In the genomic region with DNA sequence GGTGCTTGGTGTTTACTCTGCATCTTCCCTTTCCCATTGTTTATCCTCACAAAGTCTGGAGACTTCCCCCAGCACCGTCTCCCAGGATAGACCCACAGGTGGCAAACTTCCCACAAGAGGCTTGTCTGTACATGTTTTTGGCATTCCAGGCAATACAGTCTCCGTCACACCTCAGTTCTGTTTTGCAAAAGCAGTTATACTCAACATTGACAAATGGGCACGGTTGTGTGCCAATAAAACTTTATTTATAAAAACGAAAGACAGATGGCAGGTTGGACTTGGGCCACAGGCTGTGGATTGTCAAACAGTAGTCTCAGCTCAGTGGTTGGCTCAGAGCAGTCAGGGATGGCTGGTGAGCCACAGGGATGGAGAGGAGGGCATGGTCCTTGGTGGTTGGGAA, we compare ENCODE assay signal across 21 mouse cellular contexts.
DNase-seq lines count a peak whose midpoint lies in the region; ATAC-seq and TF ChIP-seq lines count a peak whose summit lies in the region.
"Had no signal": no experiment of that assay in that cellular context is flagged by ENCODE, and none has a peak within 500 bp of the region (broad histone marks: within the 10 kb centered on the region; RNA-seq: fewer than 3 reads in every experiment).

No protein-coding gene starts in this region.

- ATAC-seq in embryonic facial prominence, embryonic 14.5 days (ENCODE audit: low read depth), result peak; percentile 15; the same call in 1 of the 2 replicates
- no peak for ATAC-seq in lung, embryonic 14.5 days (ENCODE audit: insufficient read depth)
- ATAC-seq: liver, postnatal 0 days had no signal

- no peak for TF ChIP-seq CTCF in lung, embryonic 14.5 days (IDR thresholded peaks at IDR 0.05; ENCODE audit: low read depth)
- TF ChIP-seq CTCF in kidney, adult 2 months (conservative IDR thresholded peaks at IDR 0.05; ENCODE audit: insufficient read depth, insufficient read length, low read depth, low read length), result no peak

- WGBS in embryonic facial prominence, embryonic 14.5 days, result 65% methylated on average over 4 of the region's 4 CpGs
- WGBS in embryonic facial prominence, embryonic 10.5 days, result 83% methylated on average over 4 of the region's 4 CpGs
- 47% methylated on average over 4 of the region's 4 CpGs for WGBS in lung, embryonic 14.5 days
- WGBS in kidney, adult 2 months, result 69% methylated on average over 4 of the region's 4 CpGs

- no peak for TF ChIP-seq POLR2A in kidney, adult 2 months (IDR thresholded peaks at IDR 0.05; ENCODE audit: low read depth, low read length)

- peaks cover 3% of the 10 kb centered on the region; the same call in 1 of the 2 replicates for H3K4me1 ChIP-seq in embryonic facial prominence, embryonic 14.5 days (ENCODE audit: control insufficient read depth, insufficient read depth, low read length)
- H3K4me1 ChIP-seq in embryonic facial prominence, embryonic 10.5 days, result peaks cover 21% of the 10 kb centered on the region
- H3K4me1 ChIP-seq in lung, embryonic 14.5 days (ENCODE audit: insufficient read depth), result peaks cover 5% of the 10 kb centered on the region; the same call in 1 of the 2 replicates
- H3K4me1 ChIP-seq in kidney, adult 2 months (ENCODE audit: control insufficient read depth, insufficient read depth, low read length), result no peaks in the 10 kb centered on the region
- H3K4me1 ChIP-seq: embryonic facial prominence, embryonic 15.5 days had no signal

- H3K27me3 ChIP-seq in embryonic facial prominence, embryonic 14.5 days (replicated peaks; ENCODE audit: control insufficient read depth, insufficient read depth, low read length), result no peaks in the 10 kb centered on the region
- H3K27me3 ChIP-seq in embryonic facial prominence, embryonic 10.5 days (replicated peaks; ENCODE audit: low read depth, poor library complexity, severe bottlenecking), result 0 out of 2 replicates have a peak, but pooled peaks cover 7% of the 10 kb centered on the region
- no peaks in the 10 kb centered on the region for H3K27me3 ChIP-seq in lung, embryonic 14.5 days (ENCODE audit: insufficient read depth, low read length)
- no peaks in the 10 kb centered on the region for H3K27me3 ChIP-seq in kidney, adult 2 months (replicated peaks; ENCODE audit: control insufficient read depth, insufficient read depth, low read length)
- H3K27me3 ChIP-seq: CH12.LX; embryonic facial prominence, embryonic 15.5 days; stomach, embryonic 15.5 days had no signal

- no peaks in the 10 kb centered on the region for H3K36me3 ChIP-seq in embryonic facial prominence, embryonic 14.5 days (ENCODE audit: control insufficient read depth, insufficient read depth, low read length)
- no peaks in the 10 kb centered on the region for H3K36me3 ChIP-seq in embryonic facial prominence, embryonic 10.5 days (replicated peaks)
- no peaks in the 10 kb centered on the region for H3K36me3 ChIP-seq in lung, embryonic 14.5 days (ENCODE audit: insufficient read depth)
- no peaks in the 10 kb centered on the region for H3K36me3 ChIP-seq in kidney, adult 2 months (ENCODE audit: control insufficient read depth, insufficient read depth, low read length)
- H3K36me3 ChIP-seq: embryonic facial prominence, embryonic 15.5 days; midbrain, embryonic 12.5 days; stomach, embryonic 15.5 days had no signal

- no peak overlapping the region for H3K27ac ChIP-seq in embryonic facial prominence, embryonic 14.5 days (replicated peaks; ENCODE audit: low read depth, low read length)
- no peak overlapping the region for H3K27ac ChIP-seq in embryonic facial prominence, embryonic 10.5 days (replicated peaks)
- no peak overlapping the region for H3K27ac ChIP-seq in lung, embryonic 14.5 days (ENCODE audit: low read depth)
- H3K27ac ChIP-seq in kidney, adult 2 months (ENCODE audit: insufficient read depth, low read depth, low read length), result no peak overlapping the region
- H3K27ac ChIP-seq: embryonic facial prominence, embryonic 15.5 days; hindbrain, postnatal 0 days; macrophage; midbrain, embryonic 12.5 days; stomach, embryonic 15.5 days had no signal

- H3K9ac ChIP-seq in embryonic facial prominence, embryonic 14.5 days (ENCODE audit: low read depth, low read length), result no peak overlapping the region
- no peak overlapping the region for H3K9ac ChIP-seq in lung, embryonic 14.5 days
- H3K9ac ChIP-seq: embryonic facial prominence, embryonic 15.5 days; liver, postnatal 0 days; midbrain, embryonic 12.5 days; stomach, embryonic 15.5 days had no signal

- DNase-seq in embryonic facial prominence, embryonic 14.5 days (ENCODE audit: low spot score), result peak; percentile 14
- no peak for DNase-seq in embryonic facial prominence, embryonic 10.5 days (ENCODE audit: low spot score)
- DNase-seq in lung, embryonic 14.5 days, result peak; percentile 29
- no peak for DNase-seq in lung, adult 18-20 months
- DNase-seq in brain, adult 2 months (ENCODE audit: low read depth, low spot score), result peak; percentile 31
- DNase-seq in layer of hippocampus, postnatal 10 days (ENCODE audit: low spot score in 2 of 2), result peak; percentile 45 to 52
- DNase-seq in heart, adult 8-10 months (ENCODE audit: low spot score), result no peak
- no peak for DNase-seq in kidney, adult 2 months
- DNase-seq: cerebellum, adult 2 months; heart, postnatal 4 days; kidney, adult 8-10 months; kidney, postnatal 25 days; liver; liver, postnatal 0 days; thymus, postnatal 36 days had no signal

- no peak overlapping the region for H3K4me2 ChIP-seq in embryonic facial prominence, embryonic 14.5 days (ENCODE audit: low read depth, low read length)
- H3K4me2 ChIP-seq in lung, embryonic 14.5 days, result peak overlapping the region; percentile 11; the same call in 1 of the 2 replicates
- H3K4me2 ChIP-seq: embryonic facial prominence, embryonic 15.5 days; midbrain, embryonic 12.5 days had no signal

- no peaks in the 10 kb centered on the region for H3K9me3 ChIP-seq in embryonic facial prominence, embryonic 14.5 days (ENCODE audit: control insufficient read depth, low read length)
- no peaks in the 10 kb centered on the region for H3K9me3 ChIP-seq in embryonic facial prominence, embryonic 10.5 days
- H3K9me3 ChIP-seq in lung, embryonic 14.5 days (ENCODE audit: low read depth, low read length), result no peaks in the 10 kb centered on the region
- H3K9me3 ChIP-seq: embryonic facial prominence, embryonic 15.5 days; midbrain, embryonic 12.5 days; stomach, embryonic 15.5 days had no signal

- H3K4me3 ChIP-seq in embryonic facial prominence, embryonic 14.5 days (ENCODE audit: low read depth, low read length), result no peak overlapping the region
- no peak overlapping the region for H3K4me3 ChIP-seq in embryonic facial prominence, embryonic 10.5 days
- H3K4me3 ChIP-seq in lung, embryonic 14.5 days (ENCODE audit: low read depth, low read length), result no peak overlapping the region
- H3K4me3 ChIP-seq in kidney, adult 2 months (ENCODE audit: insufficient read depth, low read depth, low read length), result no peak overlapping the region
- H3K4me3 ChIP-seq: embryonic facial prominence, embryonic 15.5 days; midbrain, embryonic 12.5 days; stomach, embryonic 15.5 days had no signal

Comparison
In these comparisons a context has a peak if more than half of its experiments do, and no peak if none do; other contexts are left out.
1. DNase-seq: peak in embryonic facial prominence, embryonic 14.5 days (single experiment), lung, embryonic 14.5 days (single experiment), brain, adult 2 months (single experiment) and layer of hippocampus, postnatal 10 days (2 of 2); none in embryonic facial prominence, embryonic 10.5 days (single experiment), lung, adult 18-20 months (0 of 2), heart, adult 8-10 months (single experiment) and kidney, adult 2 months (single experiment).